Mouse (Mus musculus): Measurements from ENCODE around the gene Abhd2.

- TF ChIP-seq EP300 (IDR thresholded peaks at IDR 0.05; ENCODE audit: insufficient read depth, low read depth, low read length) (no peak), POLR2A (IDR thresholded peaks at IDR 0.05; ENCODE audit: insufficient read depth, low read length) (no peak)
Measured at GRCm38 (mm10) chr7:79247881-79248389, 25.1 kb upstream of the Abhd2 start.
